Mouse (Mus musculus): ENCODE measurements around the gene Fgfr2.
A peak's percentile ranks its signal among the peaks of the same experiment; 100 is the strongest.

Fgfr2 gene

GRCm38 (mm10) chr7:130932921-130933320 is 2190.2 kb downstream of the Fgfr2 start:
- no peak for DNase-seq (ENCODE audit: low read depth, low spot score)

DNA sequence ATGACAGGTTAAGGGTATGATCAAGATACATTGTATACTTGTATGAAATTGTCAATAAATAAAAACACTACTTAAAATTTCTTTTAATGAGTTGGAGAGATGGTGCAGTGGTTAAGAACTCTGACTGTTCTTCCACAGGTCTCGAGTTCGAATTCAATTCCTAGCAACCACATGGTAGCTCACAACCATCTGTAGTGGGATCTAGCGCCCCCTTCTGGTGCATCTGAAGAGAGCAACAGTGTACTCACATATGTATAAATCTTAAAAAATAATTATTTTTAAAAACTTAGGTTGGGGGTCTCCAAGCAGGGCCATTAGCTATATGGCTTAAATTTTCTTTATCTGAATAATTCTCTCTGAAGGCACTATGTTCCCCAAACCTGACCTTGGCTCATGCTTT is 2192.7 kb downstream of the Fgfr2 start:
- DNase-seq (ENCODE audit: low read depth, low spot score) = no peak

- DNase-seq (ENCODE audit: low read depth, low spot score) = no peak
Observed at GRCm38 (mm10) chr7:130922981-130923731, 2200.0 kb downstream of the Fgfr2 start.

DNA sequence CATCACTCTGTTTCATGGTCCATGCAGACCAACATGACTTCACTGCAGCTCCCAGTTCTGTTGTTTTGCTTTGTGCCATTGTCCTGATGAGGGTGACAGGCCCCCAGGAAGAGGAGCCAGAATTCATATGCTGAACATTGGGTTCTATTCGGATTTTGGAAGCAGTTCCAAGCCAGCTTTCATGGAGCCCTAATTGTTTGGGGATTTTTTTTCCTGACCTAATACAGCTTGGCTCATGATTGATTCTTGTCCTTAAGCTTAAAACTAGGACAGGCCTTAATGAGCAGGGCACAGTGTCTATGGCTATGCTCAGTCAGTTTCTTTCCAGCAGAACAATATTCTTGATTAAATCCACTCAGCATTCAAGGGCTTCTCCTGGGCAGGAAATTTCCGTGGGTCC is 2204.9 kb downstream of the Fgfr2 start:
- no peak for DNase-seq (ENCODE audit: low read depth, low spot score)

GRCm38 (mm10) chr7:130914693-130915363 is 2208.3 kb downstream of the Fgfr2 start:
- DNase-seq (ENCODE audit: low read depth, low spot score) = no peak

DNA sequence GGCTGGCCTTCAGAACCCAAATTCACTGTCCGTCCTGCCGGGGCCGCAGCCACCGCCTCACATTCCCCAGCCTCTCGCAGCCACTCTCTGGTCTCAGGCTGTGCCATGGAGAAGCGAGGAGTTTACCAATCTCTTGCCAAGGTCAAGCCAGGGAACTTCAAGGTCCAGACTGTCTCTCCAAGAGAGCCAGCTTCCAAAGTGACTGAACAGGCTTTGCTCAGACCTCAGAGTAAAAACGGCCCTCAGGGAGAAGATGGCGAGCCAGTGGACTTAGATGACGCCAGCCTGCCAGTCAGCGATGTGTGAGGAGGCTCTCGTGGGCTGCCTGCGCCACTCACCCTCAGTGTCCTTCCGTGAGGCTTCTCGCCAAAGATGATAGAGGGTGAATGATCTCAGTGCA is 2212.3 kb downstream of the Fgfr2 start:
- DNase-seq (ENCODE audit: low read depth, low spot score) = no peak

DNA sequence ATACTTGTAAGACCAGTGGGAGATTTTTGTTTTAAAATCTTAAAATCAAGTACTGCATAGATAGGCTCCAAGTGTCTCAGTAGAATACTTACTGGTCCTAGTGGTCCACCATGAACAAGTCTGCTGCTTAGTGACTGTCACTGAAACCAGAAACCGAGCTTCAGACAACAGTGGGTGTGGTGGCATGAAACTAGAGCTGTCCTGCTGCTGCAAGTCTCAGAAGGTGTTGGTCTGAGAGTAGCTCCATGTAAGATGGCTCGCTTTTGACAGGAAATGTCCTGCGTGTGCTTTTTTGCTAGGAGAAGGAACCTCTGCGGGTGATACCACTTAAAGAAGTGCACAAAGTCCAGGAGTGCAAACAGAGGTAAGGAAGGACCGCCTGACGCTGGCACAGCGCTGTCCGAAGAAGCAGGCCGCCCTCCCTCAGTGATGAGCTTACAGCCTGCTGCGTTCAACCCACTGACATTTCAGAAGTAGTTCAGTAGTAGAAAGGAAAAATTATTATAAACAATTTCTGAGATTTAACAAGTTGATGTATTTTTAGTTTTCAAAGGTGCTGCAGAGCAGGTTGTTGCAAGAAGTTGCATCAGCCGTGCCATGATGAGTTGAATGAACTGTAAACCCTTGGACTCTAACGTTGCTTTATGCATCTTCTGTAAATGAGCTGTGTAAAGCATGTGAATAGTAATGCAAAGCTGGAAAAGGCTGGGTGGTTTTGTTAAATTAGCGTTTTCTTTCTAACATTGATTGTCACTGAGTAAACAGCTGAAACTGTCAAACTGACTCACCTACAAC is 2218.4 kb downstream of the Fgfr2 start:
- DNase-seq (ENCODE audit: low read depth, low spot score) = no peak

GRCm38 (mm10) chr7:130903505-130904074 is 2219.6 kb downstream of the Fgfr2 start:
- DNase-seq (ENCODE audit: low read depth, low spot score) = no peak

GRCm38 (mm10) chr7:130902929-130903328 is 2220.2 kb downstream of the Fgfr2 start:
- DNase-seq (ENCODE audit: low read depth, low spot score) = no peak

DNA sequence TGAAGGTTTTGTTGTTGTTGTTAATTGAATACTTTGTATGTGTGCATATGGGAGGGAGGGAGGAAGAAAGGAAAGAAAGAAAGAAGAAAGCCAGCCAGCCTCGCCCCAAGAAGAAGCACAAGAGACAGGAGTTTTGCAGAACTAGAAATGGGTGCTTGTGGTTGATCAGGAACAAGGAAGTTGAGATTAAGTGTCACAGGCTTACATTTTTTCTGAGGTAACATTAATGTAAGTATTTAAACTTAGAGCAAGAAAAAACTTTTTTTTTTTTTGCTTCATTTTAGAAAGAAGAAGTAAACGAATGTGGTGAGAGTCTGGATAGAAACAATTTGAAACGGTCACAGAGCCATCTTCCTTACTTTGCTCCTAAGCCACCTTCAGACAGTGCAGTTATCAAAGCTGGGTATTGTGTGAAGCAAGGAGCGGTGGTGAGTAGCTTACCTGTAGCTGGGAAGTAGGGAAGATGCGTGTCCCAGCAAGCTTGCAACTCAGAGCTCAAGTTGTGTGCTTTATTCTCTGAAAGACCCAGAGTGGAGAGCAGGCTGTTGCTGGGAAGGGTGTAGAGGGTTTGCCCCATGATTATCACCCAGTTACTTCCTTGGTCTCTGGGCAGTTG is 2222.8 kb downstream of the Fgfr2 start:
- no peak for DNase-seq (ENCODE audit: low read depth, low spot score)

DNA sequence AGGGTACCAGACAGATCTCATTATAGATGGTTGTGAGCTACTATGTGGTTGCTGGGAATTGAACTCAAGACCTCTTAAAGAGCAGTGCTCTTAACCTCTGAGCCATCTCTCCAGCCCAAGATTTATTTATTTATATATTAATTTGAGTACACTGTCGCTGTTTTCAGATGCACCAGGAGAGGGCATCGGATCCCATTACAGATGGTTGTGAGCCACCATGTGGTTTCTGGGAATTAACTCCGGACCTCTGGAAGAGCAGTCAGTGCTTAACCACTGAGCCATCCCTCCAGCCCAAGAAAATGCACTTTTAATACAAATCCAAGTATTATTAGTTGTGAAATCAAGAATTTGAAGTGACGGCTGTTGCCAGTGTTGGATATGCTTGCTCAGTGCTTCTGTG is 2224.8 kb downstream of the Fgfr2 start:
- no peak for DNase-seq (ENCODE audit: low read depth, low spot score)

GRCm38 (mm10) chr7:130897201-130897600 is 2225.9 kb downstream of the Fgfr2 start:
- no peak for DNase-seq (ENCODE audit: low read depth, low spot score)

DNA sequence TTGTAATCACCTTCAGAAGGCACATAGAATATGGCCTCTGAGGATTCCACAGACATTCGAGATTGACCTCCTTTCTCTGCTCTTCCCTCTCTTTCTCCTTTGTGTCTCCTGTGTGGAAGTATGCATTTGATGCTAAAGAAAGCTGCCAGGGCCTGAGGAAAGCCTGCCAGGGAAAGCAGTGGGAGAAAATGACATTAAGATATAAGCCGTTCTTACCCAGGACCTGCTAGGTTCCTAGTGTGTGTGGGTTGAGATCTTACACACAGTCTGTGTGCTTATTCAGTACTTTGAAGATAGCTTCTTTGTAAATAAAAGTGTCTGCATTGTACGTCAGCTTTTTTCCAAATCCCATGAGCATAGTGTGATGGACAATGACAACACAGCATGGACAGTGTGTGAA is 2227.1 kb downstream of the Fgfr2 start:
- DNase-seq (ENCODE audit: low read depth, low spot score) = peak; percentile 54

GRCm38 (mm10) chr7:130895618-130895945 is 2227.6 kb downstream of the Fgfr2 start:
- no peak for DNase-seq (ENCODE audit: low read depth, low spot score)

DNA sequence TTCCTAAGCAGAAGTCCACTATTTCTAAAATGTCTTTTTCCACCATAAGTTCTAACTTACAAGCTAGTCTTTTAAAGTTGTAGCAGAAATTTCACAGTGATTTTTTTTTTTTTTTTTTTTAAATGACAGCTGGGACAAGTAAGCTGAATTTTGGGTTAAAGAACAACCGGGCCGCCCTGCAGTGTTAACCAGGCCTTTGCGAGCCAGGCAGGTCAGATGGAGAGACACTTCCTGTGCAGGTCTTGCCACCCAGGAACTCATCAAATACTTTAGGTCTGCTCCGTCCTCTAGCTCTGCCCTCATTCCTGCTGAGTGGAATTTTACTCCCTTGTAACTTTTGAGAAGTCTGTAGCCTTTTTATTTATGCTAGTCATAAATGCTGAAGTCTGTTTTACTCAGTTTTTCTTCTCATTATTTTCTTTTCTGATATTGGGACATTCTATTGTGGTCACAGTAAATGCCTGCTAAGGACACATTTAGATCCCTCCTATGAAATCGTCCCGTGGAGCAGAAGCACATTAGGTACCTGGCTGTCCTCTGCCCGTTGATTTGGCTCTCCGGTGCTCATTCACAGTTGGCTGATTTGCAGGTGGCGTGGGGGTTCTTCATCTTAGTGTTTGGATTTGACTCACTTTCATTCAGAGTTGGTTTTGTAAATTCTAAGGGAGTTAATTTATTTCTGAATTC is 2228.1 kb downstream of the Fgfr2 start:
- DNase-seq (ENCODE audit: low read depth, low spot score) = no peak

DNA sequence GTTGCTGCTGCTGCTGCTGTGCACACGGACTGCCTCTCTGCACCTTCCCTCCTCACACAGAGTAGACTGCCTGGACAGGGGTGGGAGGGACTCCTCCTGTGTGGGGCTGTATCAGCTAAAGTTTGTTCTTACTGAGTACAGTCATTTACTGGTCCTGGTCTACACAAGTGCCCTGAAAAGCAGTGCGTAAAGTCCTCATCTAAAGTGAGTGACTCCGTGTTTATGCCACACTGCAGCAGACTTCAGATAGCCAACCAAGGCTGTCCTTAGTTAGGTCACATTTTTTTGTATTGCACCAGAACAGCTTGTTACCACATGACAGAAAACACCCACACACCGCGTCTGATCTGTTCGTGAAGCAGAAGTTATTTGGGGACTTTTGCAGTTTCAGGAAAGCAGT is 2230.2 kb downstream of the Fgfr2 start:
- DNase-seq (ENCODE audit: low read depth, low spot score) = peak; percentile 90

GRCm38 (mm10) chr7:130890871-130891270 is 2232.3 kb downstream of the Fgfr2 start:
- DNase-seq (ENCODE audit: low read depth, low spot score) = no peak

- peak; percentile 50 for DNase-seq (ENCODE audit: low read depth, low spot score)
Observed at GRCm38 (mm10) chr7:130887946-130888345, 2235.2 kb downstream of the Fgfr2 start.

DNA sequence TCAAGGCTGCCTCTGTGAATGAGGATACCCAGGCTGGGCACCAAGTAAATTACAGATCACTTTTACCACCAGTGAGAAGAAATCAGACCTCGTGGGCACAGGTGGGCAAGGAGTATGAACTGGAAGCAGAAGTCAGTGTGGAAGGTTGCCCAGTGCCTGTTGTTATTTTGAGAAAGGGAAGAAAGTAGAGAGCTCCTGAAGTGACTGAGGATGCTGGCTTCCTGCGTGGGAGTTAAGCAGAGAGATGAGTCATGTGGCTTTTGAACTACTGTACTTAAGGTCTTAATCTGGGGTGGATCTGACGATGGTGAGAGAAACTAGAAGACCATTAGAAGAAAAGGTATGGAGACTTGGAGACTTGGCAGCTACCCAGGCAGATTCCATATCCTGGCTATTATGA is 2236.9 kb downstream of the Fgfr2 start:
- no peak for DNase-seq (ENCODE audit: low read depth, low spot score)

GRCm38 (mm10) chr7:130884161-130884560 is 2239.0 kb downstream of the Fgfr2 start:
- no peak for DNase-seq (ENCODE audit: low read depth, low spot score)

DNA sequence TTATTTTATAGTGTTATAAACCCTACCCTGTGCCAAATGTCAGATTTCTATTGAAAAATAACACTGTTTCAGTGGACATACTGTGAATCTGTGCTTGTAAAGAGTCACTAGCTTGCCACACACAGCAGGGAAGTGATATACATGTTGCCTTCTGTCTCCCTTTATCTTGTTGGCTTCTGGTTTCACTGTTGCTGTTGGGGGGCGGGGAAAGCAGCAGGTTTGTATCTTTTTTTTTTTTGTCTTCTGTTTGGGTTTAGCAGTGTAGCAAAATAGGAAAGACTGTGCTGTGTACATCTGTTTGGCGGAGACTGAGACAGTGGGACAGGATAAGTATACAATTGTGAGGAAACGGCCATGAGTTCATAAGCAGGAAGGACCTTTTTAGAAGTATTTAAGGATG is 2255.9 kb downstream of the Fgfr2 start:
- DNase-seq (ENCODE audit: low read depth, low spot score) = no peak
